Mouse (Mus musculus) lung, postnatal 25 days (tissue): ENCODE results near the gene Adra2b.

Experiments used
- DNase-seq: peaks from one replicate; pipeline ENCODE4 v3.0.0; 2022; ENCODE audit warnings: low spot score

The Adra2b gene

DNA sequence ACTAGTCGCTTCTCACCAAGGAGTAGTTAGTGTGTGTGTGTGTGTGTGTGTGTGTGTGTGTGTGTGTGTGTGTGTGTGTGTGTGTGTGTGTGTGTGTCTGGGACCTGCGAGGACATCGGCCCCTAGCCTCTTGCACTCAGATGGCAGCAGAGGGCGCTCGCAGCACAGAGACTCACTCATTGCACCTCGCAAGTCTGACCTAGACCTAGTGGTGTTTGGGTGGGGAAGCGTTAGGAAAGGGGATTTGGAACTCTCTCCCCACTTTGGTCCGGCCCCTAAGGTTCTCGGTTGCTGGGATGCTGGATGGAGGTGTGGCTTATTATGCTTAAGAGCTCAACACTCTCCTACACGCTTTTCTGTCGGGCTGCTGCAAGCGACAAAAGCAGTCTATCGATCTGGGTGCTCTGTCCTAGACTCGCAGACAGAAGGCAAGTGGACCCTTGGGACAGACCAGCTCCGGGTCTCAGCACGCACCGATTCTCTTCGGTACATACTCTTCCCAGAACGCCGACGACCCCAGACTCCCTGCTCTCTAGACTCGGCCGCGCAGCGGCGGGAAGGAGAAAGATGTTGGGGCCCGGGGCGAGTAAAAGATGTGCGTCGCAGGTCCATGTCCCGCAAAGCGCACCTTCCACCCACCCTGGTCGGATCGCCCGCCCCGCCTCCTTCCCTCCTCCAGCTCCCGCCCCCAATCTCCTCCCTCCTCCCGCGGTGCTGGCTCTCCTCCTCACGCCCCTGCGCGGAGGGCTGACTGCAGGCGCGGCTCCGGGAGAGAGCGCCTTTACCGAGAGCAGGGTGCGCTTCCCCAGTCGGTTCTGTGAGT, at the start of gene Adra2b:
TSS of gene Adra2b (plus strand) at position 750 of the 823 bp plus-strand sequence.
- DNase-seq = peak; percentile 80

DNA sequence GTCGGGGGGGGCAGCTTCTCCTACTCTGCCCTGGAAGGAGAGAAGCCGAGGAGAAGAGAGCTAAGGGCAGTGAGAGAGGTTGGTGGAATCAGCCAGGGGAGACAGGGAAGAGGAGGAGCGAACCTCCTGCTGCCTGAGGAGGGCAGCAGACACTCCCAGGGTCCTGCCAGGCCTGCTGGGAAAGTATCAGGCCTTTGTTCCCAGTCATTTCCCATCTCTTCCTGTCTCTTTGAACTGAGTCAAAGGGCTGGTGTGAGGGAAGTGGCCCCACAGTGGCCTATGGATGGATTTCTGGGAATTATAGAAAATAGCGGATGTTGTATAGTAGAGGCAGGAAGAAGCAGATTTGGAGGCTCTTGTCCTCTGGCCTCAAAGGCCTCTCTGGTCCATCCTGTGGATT, 49.1 kb upstream of the Adra2b start:
- no peak for DNase-seq

DNA sequence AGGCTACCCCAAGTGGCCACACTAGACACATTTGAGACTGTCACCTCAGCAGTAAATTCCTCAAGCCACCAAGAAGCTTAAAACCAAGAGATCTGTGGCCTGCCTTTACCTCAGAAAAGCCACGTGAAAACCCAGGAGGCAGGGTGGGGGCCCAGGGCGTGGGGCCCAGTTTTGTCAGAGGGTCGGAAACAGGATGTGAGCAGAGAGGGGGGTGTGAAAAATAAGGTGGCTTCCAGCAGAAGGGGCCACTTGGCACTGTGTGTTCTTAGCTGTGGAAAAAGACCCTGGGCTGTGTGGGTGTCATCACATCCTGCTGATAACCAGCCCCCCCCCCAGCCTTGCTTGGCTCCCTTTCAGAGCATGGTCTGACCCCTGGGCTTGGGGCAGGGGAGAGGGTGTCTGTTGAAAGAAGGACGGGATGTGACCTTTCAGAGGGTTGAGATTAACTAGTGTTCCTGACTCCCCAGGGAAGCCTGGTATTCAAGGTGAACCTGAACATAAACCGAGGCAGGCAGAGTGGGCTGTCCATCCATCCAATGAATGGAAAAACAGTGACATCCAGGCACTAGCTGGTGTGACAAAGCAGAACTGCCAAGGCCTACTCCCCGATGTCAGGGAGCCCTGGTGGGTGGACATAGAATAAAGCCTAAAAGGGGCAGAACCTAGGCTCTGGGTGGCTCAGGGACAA, 48.4 kb upstream of the Adra2b start:
- DNase-seq = peak; percentile 51

DNA sequence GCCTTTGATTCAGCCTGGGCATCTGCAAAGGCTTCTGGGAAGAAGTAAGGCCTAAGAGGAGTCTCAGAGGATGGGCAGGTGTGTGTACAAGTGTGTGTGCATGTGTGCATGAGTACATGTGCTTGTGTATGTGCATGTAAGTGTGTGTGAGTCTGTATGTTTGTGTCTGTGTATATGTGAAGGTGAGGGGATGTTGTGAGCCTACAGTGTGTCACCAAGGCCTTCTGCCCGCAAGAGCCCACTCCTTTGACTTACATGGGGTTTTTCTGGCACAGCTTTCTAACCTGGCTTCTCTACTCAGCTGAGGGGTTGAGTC, 47.9 kb upstream of the Adra2b start:
- DNase-seq = no peak

DNA sequence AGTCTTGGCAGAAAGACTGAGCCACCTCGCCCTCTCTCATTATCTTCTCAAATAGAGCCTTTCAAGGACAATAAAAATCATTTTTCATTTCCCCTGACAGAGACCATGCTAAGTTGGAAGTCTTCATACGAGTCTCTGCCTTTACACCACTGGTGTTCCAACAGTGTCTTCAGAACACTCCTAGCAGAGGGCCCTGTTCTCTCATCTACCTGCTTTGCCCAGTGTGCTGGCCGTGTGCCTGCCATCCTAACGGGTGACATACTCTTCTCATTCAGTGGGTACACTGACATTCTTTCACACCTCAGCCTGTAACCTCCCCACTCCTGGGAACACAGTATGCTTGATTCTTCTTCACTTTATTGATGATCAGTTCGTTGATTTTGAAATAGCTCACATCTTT, 46.6 kb upstream of the Adra2b start:
- DNase-seq = no peak

DNA sequence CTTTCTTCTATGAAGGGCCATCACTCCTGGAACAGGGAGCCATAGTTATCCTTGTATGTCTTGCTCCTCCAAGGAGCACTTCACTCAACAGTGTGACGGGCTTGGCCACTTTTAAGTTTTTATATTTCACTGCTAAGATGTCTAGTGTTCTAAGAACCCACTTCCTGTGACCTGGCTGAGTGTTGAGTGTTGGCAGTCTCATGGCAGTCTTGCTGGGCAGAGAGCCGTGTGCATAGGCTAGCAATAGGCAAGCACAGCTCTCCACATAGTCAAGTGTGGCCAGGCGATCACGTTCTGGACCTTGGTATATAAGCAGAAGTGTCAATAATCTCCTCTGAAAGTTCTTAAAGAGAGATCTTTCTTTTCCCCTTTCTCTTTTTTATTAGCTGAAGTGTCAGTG, 44.9 kb upstream of the Adra2b start:
- DNase-seq = no peak

DNA sequence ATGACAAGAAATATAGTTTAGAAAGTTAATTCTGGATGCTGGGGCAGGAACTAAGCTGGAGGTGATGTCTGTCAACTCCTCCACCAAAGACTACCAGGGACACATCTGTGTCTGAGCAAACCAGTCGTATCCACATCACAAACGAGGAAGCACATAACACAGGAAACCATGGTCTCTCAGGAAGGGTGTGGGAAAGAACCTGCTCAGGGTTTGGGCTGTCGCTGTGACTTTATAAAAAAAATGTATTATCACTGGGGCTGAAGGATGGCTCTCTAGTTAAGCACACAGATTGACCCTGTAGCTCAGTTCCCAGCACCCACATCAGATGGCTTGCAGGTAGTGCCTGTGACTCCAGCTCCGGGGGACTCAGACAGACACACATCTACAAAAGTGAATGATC, 43.9 kb upstream of the Adra2b start:
- no peak for DNase-seq

DNA sequence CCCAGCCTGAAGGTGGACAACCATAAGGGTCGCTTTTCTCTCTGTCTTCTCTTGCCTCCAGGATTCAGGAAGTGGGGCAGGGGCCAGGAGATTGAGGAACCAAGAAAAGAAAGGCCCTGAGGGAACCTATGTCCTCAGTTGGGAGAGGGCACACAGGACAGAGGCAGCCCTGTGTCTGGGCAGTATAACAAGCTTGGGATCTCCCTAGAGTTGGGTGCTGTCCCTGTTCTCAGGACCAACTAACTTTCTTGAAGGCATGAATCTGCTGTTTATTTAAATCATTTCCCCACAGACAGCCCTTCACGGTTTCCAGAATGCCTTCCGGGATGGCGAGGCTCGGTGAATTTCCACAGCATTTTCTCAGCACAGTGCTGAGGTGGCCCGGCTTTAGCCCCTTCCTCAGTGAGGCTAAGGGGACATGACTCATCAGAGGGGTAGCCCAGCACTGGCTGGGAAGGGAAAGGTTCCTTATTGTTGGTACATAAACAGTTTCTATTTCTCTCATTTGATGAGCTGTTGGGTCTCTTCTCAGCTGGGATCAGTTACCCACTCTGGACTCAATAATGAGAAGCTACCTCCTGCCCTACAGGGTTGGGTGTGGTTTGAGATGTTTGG, 40.2 kb upstream of the Adra2b start:
- no peak for DNase-seq

DNA sequence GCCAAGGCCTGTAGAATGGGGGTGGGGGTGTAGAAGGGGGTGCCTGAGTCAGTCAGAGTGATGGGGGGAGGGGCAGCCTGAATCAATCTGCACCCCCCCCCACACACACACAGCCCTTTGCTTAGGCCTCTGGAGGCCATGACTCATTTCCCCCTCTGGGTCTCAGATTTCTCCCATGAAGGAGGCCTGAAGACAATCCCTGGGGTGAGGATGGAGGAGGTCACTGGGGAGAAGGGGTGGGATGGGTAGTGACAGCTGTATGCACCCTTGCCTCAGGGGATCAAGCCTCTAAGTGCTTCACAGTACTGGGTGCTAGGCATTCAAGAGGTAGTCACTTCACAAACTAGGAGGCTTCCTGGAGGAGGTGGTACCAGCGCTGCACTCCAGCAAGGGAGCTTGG, 39.3 kb upstream of the Adra2b start:
- no peak for DNase-seq

DNA sequence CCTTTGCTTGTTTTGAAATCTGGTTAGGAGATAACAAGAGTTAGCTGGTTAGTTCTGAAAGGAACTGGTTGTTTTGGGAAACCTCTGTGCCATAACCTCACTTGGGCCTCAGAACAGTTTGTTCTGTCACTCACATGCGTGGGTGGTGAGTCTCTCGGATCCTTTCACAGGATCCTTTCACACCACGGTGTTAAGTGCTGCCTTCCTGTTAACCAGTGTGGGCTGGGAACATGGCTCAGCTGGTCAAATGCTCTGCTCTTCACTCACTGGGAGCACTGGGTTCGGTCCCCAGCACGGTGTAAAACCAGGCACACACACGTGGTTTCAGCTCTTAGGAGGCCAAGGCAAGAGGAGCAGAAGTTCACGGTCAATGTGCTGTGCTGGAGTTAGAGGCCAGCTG, 38.6 kb upstream of the Adra2b start:
- DNase-seq = no peak

DNA sequence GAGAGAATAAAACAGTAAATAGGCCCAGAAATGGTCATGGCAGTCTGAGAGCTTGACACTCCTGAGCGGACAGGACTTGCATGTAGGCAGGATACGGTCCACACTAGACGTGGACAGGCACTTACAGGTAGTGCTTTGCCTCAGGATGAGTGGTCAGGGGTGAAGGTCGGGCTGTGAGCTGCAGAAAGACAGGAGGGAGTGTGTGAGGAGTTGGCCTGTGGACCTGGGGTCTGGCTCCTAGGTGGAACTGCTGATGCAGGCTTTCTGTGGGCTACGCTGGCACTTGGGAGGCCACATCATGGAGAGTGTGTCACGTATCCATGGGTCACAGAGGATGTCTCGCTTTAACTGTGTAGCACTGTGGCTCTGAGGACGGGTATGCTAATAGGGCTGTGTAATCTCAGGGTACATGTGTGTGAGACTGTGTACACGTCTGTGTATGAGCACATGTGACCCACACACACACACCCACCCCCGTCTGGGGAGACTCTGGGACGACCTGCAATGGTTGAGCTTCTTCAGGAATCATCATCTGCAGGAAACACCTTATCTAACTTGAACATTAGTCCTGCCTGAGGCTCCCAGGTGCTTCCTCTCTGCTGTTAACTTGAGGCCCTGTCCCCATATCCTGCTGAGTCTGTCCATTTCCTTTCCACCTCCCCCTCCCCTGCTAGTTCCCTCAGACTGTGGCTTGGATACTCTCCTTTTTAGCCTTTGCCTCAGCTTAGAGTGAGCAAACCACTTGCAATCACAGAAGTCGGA, 34.7 kb upstream of the Adra2b start:
- no peak for DNase-seq

DNA sequence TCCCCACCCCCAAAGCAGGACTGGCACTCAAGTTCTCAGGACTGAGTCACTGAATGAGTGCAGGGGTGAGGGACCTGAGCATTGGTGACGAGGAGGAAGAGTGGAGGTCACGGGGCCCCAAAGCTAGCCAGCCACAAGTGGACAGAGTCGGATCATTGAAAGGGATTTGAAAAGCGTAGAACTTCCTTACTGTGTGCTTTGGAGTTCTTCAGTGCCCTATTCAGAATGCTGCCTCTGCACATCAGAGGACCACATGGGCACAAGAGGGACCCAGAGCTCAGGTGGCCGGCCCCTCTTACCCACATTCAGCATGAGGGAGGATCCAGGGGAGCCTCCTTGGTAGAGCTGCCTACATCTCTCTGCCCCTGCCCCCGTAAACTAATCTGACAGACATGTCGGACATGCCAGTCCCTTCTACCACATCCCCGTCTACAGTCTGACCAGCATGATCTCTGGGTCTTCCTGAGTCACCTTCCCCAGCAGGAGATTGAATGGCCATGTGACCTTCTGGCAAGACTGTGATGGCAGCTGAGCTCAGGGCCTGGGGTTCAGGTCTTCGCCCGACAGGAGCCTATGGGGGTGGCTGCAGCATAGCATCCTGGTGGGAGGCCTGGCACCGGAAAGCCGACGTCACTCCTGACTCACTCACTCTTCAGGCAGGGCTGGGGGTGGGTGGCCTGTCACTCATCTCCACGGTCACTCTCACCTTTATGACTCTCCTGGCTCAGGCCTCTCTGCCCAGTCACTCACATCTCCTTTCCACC, 30.0 kb upstream of the Adra2b start:
- no peak for DNase-seq

DNA sequence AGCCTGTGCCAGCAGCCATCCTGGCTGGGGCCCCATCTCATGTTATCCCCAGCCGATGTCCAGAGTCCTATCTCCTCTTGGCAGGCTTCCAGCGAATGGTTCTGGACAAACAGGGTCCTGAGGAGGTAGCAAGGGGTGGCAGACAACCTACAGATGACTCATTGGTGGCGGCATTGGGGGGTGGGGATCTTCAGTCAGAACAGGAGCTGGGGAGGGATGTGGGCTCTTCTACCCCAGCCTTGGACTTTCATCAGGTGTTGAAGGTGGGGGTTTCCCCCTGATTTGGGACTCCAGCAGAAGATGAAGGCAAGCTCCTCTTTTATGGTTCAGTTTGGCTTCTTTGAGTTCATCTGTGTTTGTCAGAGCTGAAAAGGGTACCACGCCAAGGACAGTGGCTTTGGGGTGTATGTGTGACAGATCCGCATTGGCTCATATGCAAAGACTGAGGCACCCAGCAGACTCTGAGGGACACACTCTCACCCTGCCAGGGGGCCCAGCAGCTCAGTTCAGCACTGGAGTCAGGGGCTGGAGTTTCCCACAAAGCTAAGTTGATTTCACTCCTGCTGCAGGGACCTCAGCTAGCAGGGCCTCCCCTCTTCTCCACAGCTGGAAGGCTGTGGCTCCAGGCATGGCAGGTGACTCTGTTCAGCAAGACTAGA, 28.9 kb upstream of the Adra2b start:
- peak; percentile 25 for DNase-seq

DNA sequence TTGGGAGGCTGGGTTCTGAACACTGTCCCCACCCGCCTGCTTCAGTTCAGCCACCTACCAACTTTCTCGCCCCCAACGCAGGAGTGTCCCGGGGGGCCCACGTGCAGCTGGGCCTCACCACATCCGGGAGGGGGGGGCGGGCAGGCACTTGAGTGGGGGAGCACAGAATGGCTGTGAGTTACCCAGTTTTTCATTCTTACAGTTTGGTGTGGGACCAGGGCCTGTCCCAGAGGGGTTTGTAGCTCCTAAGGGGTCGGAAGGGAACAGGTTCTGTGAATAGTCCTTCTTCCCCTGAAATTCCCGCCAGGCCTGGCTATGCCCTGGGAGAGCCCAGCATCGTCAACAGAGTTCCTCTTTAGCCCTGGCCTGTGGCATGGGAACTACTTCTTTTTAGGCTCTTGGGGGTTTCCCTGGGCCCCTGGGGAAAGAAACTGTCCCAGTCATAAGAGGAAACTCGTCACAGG, 27.9 kb upstream of the Adra2b start:
- DNase-seq = peak; percentile 42

DNA sequence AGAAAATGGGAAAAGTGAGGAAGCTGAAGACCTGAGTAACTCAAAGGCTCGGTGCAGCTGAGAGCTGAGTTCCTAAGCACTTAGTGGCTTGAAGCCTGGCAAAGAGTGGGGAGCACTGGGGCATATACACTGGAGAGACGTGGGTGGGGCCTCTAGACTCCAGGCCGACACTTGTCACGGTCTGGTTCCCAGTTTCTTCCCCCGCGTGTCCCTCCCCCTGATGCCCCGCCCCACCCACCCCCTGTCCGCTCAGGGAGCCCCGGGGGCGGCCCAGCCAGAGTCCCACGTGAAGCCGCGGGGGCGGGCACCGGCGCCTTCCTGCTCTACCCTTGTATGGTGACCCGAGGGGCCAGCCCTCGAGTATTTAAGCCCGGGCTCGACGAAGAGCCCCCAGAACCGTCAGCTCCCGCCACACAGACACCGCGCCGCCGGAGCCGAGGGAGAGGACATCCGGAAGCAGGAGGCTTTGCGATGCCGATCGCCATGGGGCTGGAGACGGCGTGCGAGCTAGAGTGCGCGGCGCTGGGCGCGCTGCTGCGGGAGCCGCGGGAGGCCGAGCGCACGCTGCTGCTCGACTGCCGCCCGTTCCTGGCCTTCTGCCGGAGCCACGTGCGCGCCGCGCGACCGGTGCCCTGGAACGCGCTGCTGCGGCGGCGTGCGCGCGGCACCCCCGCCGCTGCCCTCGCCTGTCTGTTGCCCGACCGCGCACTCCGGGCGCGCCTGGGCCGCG, 27.1 kb upstream of the Adra2b start, which contains the start of gene Dusp2:
TSS of gene Dusp2 (plus strand) at position 393 of the 730 bp plus-strand sequence.
- peak; percentile 89 for DNase-seq

DNA sequence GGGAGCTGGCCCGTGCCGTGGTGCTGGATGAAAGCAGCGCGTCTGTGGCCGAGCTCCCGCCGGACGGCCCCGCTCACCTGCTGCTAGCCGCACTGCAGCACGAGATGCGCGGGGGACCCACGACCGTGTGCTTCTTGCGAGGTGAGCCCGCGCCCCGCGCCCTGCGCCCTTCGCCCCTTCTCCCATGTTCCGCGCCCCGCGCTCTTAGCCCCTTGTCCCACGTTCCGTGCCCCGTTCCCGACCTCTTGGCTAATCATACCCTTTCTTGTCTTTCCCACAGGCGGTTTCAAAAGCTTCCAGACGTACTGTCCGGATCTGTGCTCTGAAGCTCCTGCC, 26.5 kb upstream of the Adra2b start:
- DNase-seq = no peak

DNA sequence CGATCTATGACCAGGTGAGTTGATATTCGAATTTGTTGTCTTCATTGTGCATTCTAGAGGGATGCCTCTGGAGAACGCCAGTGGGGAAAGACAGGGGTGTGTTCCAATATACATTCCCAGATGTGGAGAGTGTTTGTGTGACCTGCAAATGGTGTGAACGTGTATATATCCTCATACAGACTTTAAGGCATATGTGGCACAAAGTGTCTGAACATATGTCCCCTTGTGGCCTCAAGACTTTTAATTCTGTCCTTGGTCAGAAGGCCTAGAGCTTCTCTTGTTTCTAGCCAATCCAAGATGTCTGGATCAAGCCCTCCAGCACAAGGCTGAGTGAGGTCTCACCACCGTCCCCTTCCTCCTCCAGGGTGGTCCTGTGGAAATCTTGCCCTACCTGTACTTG, 26.1 kb upstream of the Adra2b start:
- DNase-seq = no peak

DNA sequence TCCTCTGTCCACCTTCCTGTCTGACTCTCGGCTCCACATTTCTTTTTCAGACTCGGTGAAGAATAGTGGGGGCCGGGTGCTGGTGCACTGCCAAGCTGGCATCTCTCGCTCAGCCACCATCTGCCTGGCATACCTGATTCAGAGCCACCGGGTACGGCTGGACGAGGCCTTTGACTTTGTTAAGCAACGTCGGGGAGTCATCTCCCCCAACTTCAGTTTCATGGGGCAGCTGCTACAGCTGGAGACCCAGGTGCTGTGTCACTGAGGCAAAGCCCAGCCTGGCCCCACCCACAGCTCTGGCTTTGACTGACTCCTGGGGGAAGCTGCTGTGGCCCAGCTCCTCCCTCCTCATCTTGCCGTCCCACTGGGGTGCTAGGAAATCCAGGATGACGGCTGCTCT, 25.5 kb upstream of the Adra2b start:
- DNase-seq = no peak

DNA sequence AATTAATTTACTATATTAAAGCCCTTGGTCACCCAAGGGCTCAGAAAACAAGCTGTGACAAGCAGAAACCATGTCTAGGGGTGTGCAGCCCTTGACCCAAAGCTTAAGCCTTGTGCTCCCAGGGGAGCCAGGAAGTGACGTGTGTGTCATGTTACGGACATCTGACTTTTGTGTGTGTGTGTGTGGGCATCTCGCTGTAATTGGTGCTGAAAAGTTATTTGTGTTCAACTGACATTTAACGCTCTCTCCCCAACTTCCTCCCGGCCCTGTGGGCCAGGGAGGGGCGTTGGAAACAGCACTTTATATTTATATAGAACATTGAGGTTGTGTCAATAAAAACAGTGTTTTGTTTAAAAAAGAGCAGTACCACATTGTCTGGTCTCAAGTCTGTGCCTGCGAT, 25.0 kb upstream of the Adra2b start:
- DNase-seq = peak; percentile 34

DNA sequence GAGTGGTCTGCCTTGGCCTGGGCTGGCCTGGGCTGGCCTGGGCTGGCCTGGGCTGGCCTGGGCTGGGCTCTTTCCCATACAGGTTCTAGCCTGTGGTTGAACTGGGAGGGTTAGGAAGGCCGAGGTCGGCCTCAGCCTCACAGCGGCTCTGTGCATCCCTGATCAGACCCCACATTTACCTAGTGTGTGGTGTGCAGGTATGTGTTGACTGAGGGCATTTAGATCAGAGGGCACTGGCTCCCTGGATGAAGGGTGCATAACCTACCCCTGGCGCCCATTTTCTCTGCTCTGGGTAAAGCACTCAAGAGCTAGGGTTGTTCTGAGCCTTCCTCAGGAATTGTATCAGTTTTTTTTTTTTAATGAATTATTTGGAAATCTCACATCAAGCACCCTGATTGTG, 24.6 kb upstream of the Adra2b start, which contains the start of gene Astl:
TSS of gene Astl (plus strand) at position 224 of the 400 bp plus-strand sequence.
- no peak for DNase-seq
